Mouse (Mus musculus): ENCODE measurements around the gene Kank4.

Gene Kank4

GRCm38 (mm10) chr4:98717735-98718546 lies 99.4 kb downstream of the Kank4 start:
- no peak for DNase-seq (ENCODE audit: low read depth, low spot score)

GRCm38 (mm10) chr4:98710891-98711290 lies 106.4 kb downstream of the Kank4 start:
- no peak for DNase-seq (ENCODE audit: low read depth, low spot score)

Measured in A20 (cell line).